Mouse (Mus musculus): Measurements from ENCODE around the gene Tbc1d17.
"Not testable (repeated sequence)": the region's sequence is repeated elsewhere in the genome, so short reads cannot be mapped to it uniquely, and the experiment has no call there.

Gene Tbc1d17

GRCm38 (mm10) chr7:44848561-44849415 is at the start of gene Tbc1d17, which contains the start of gene Akt1s1:
Gene Tbc1d17, minus strand, starts transcription at chr7:44849079.
Gene Akt1s1, plus strand, starts transcription at chr7:44848991.
- peak; percentile 99 for DNase-seq

GRCm38 (mm10) chr7:44898607-44899006 is 49.7 kb upstream of the Tbc1d17 start:
- peak in 1 of 2 experiments; percentile 31 for DNase-seq

GRCm38 (mm10) chr7:44896499-44896898 is 47.6 kb upstream of the Tbc1d17 start:
- DNase-seq: no peak

GRCm38 (mm10) chr7:44895593-44896434 is 46.9 kb upstream of the Tbc1d17 start, which contains the start of gene Fuz:
Gene Fuz, plus strand, starts transcription at chr7:44896079.
- peak; percentile 91 to 95 for DNase-seq

GRCm38 (mm10) chr7:44895206-44895592 is 46.3 kb upstream of the Tbc1d17 start:
- DNase-seq: peak in 1 of 2 experiments; percentile 43

- no peak for DNase-seq
Observed at GRCm38 (mm10) chr7:44894175-44894574, 45.3 kb upstream of the Tbc1d17 start.

GRCm38 (mm10) chr7:44893197-44893596 is 44.3 kb upstream of the Tbc1d17 start:
- no peak for DNase-seq

GRCm38 (mm10) chr7:44892276-44892921 is 43.5 kb upstream of the Tbc1d17 start, which contains the start of gene Med25:
Gene Med25, minus strand, starts transcription at chr7:44892712.
- peak; percentile 86 to 91 for DNase-seq

GRCm38 (mm10) chr7:44891611-44892010 is 42.7 kb upstream of the Tbc1d17 start:
- no peak for DNase-seq

GRCm38 (mm10) chr7:44890737-44891136 is 41.9 kb upstream of the Tbc1d17 start:
- no peak for DNase-seq

- DNase-seq: no peak
Observed at GRCm38 (mm10) chr7:44890180-44890579, 41.3 kb upstream of the Tbc1d17 start.

- no peak for DNase-seq
Observed at GRCm38 (mm10) chr7:44888256-44889105, 39.6 kb upstream of the Tbc1d17 start.

GRCm38 (mm10) chr7:44886964-44887363 is 38.1 kb upstream of the Tbc1d17 start:
- DNase-seq: no peak

- no peak for DNase-seq
Observed at GRCm38 (mm10) chr7:44884637-44885036, 35.8 kb upstream of the Tbc1d17 start.

- no peak for DNase-seq
Observed at GRCm38 (mm10) chr7:44883036-44883435, 34.2 kb upstream of the Tbc1d17 start.

GRCm38 (mm10) chr7:44877833-44878232 is 29.0 kb upstream of the Tbc1d17 start:
- DNase-seq: no peak

GRCm38 (mm10) chr7:44871774-44872173 is 22.9 kb upstream of the Tbc1d17 start:
- not testable (repeated sequence) for DNase-seq

GRCm38 (mm10) chr7:44871181-44871580 is 22.3 kb upstream of the Tbc1d17 start:
- DNase-seq: no peak

GRCm38 (mm10) chr7:44870614-44871013 is 21.7 kb upstream of the Tbc1d17 start:
- no peak for DNase-seq

- peak; percentile 90 to 97 for DNase-seq
Observed at GRCm38 (mm10) chr7:44869697-44870528, 21.0 kb upstream of the Tbc1d17 start, which contains the start of gene Ptov1. Gene Ptov1, minus strand, starts transcription at chr7:44869788.

All from cerebellum, adult 18-20 months (tissue).